Comparison of ENCODE assay signal across 16 mouse cellular contexts in the genomic region with DNA sequence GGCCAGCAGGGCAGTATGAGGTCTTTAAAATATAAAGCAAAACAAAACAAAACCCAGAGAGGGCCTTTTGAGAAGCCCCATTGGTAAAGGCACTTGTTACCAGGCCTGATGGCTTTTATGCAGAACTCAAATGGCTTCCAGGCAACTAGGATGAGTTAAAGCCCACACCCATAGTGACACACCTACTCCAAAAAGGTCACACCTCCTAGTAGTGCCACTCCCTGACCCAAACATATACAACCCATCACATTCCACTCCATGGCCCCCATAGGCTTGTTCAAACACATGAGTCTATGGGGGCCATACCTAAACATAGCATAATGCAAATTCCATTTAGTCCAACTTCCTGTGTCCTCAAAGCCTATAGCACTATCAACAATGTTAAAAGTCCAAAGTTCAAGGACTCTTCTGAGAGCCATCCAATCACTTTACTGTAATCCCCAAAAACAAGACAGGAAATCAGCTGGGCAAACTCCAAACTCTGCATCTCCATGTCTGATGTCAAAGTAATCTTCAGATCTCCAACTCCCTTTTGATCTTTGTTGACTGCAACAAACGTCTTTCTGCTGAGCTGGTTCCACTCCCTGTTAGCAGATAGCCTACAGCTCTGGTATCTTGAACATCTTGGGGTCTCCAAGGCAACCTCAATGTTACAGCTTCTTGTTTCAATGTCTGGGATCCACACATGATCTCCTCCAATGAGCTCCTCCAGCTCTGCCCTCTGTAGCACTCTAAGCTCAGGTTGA.
"Had no signal": no experiment of that assay in that cellular context is flagged by ENCODE, and none has a peak within 500 bp of the region (broad histone marks: within the 10 kb centered on the region; RNA-seq: fewer than 3 reads in every experiment).

No protein-coding gene starts in this region.

- DNase-seq: kidney, adult 18-20 months; kidney, postnatal 10 days; kidney, postnatal 4 days; lung, adult 18-20 months; lung, postnatal 36 days; midbrain, embryonic 14.5 days; right cerebral cortex, postnatal 4 days; spleen, adult 18-20 months; thymus, adult 2 months; thymus, postnatal 36 days had no signal

- H3K9ac ChIP-seq: neural tube, embryonic 12.5 days; stomach, embryonic 15.5 days had no signal

- H3K4me1 ChIP-seq: neural tube, embryonic 12.5 days; stomach, embryonic 15.5 days had no signal

- H3K4me3 ChIP-seq: layer of hippocampus, adult 2 months; limb, embryonic 10.5 days; midbrain, embryonic 10.5 days; myocyte; neural tube, embryonic 12.5 days; stomach, embryonic 15.5 days had no signal

- H3K27me3 ChIP-seq: neural tube, embryonic 12.5 days; stomach, embryonic 15.5 days had no signal

- H3K36me3 ChIP-seq: limb, embryonic 10.5 days; midbrain, embryonic 10.5 days; neural tube, embryonic 12.5 days; stomach, embryonic 15.5 days had no signal

- H3K4me2 ChIP-seq: neural tube, embryonic 12.5 days; stomach, embryonic 15.5 days had no signal

- H3K9me3 ChIP-seq: limb, embryonic 10.5 days; midbrain, embryonic 10.5 days; neural tube, embryonic 12.5 days; stomach, embryonic 15.5 days had no signal

- H3K27ac ChIP-seq: layer of hippocampus, adult 2 months; limb, embryonic 10.5 days; midbrain, embryonic 10.5 days; neural tube, embryonic 12.5 days; stomach, embryonic 15.5 days had no signal
